Mouse (Mus musculus): ENCODE data around the gene Polr2f. TPM values are rescaled to one million over a fixed set of nuclear protein-coding genes. Genes with fewer than 3 reads are reported as not detected.

The Polr2f gene
- polyA plus RNA-seq, 1 experiment from 2014 or later: 264 TPM

DNA sequence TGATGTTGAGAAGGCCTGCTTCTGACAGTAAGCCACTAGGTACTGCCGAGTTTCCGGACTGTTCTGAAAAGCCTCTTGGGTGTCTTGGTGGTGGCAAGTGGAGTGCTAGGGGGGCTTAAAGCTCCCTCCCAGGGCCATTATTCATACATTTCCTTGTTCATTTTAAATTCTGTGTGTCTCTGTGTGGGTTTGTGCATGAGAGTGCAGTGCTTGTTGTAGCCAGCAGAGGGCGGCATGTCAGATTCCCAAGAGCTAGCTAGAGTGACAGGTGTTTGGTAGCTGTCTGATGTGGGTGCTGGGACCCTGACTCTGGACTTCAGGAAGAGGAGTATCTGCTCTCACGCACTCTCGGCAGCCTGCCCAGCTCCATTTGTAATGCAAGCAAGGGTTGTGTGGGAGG lies 12.6 kb upstream of the Polr2f start:
- H3K4me3 ChIP-seq (ENCODE audit: low read length): no peak overlapping the region
- 96% methylated on average over 5 of the region's 5 CpGs for WGBS

DNA sequence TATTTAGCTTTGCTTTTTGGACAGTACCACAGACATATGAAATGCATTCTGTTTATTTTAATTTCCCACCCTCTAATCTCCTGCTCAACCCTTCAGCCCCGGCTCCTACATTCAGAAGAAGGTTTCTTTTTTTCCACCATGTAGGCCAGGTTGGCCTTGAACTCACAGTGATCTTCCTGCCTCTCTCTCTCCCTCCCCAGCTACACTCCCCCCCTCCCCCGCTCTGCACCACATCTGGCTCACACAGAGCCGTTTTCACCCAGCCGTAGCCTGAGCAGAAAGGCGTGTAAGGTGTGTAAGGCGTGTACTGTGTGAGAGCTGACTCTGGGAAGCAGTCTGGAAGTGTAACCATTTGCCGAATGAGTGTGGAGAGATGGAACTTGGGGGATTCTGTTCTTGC lies 11.5 kb upstream of the Polr2f start:
- WGBS: 65% methylated on average over 7 of the region's 7 CpGs
- H3K36me3 ChIP-seq (ENCODE audit: insufficient read depth, low read length): peaks cover 64% of the 10 kb centered on the region

More for the DNA sequence above, 12.6 kb upstream of the Polr2f start:
- ATAC-seq (ENCODE audit: low FRiP score, low TSS enrichment): no peak
- H3K4me1 ChIP-seq (ENCODE audit: insufficient read depth, low read length): no peaks in the 10 kb centered on the region
- H3K9me3 ChIP-seq (ENCODE audit: low read length): peaks cover 6% of the 10 kb centered on the region; the same call in 1 of the 2 replicates
- H3K9ac ChIP-seq (replicated peaks; ENCODE audit: low read length): no peak overlapping the region
- H3K36me3 ChIP-seq (ENCODE audit: insufficient read depth, low read length): peaks cover 57% of the 10 kb centered on the region
- no peaks in the 10 kb centered on the region for H3K27me3 ChIP-seq (ENCODE audit: insufficient read depth, low read length)
- no peak overlapping the region for H3K4me2 ChIP-seq (replicated peaks; ENCODE audit: low read depth, low read length)
- H3K27ac ChIP-seq (ENCODE audit: low read length): no peak overlapping the region

DNA sequence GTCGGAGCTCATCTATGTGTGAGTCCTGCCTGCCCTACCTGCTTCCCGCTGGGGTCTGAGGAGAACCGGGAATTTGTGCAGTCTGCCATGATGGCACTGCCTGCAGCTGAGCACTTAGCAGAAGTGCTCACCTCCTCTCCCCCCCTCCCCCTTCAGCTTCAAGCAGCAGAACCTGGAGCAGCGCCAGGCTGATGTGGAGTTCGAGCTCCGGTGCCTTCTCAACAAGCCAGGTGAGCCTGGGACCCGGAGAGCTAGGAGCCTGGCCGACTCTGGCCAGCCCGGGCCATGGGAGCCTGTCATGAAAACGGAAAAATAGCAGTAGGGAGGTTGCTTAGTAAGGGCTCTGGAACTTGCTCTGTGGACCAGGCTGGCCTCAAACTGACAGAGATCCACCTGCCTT lies 10.0 kb upstream of the Polr2f start:
- no peak overlapping the region for H3K27ac ChIP-seq (ENCODE audit: low read length)
- ATAC-seq (ENCODE audit: low FRiP score, low TSS enrichment): no peak
- no peak overlapping the region for H3K4me2 ChIP-seq (replicated peaks; ENCODE audit: low read depth, low read length)
- WGBS: 84% methylated on average over 10 of the region's 10 CpGs
- peaks cover 54% of the 10 kb centered on the region for H3K36me3 ChIP-seq (ENCODE audit: insufficient read depth, low read length)
- no peaks in the 10 kb centered on the region for H3K27me3 ChIP-seq (ENCODE audit: insufficient read depth, low read length)
- peaks cover 6% of the 10 kb centered on the region; the same call in 1 of the 2 replicates for H3K9me3 ChIP-seq (ENCODE audit: low read length)
- H3K4me3 ChIP-seq (ENCODE audit: low read length): no peak overlapping the region
- peaks cover 11% of the 10 kb centered on the region for H3K4me1 ChIP-seq (ENCODE audit: insufficient read depth, low read length)
- H3K9ac ChIP-seq (replicated peaks; ENCODE audit: low read length): no peak overlapping the region

More for the DNA sequence above, 11.5 kb upstream of the Polr2f start:
- Histone ChIP-seq H3K9ac (replicated peaks; ENCODE audit: low read length) (no peak overlapping the region), H3K4me3 (ENCODE audit: low read length) (no peak overlapping the region), H3K4me1 (ENCODE audit: insufficient read depth, low read length) (no peaks in the 10 kb centered on the region), H3K4me2 (replicated peaks; ENCODE audit: low read depth, low read length) (no peak overlapping the region), H3K27ac (ENCODE audit: low read length) (no peak overlapping the region), H3K27me3 (ENCODE audit: insufficient read depth, low read length) (no peaks in the 10 kb centered on the region), H3K9me3 (ENCODE audit: low read length) (peaks cover 6% of the 10 kb centered on the region; the same call in 1 of the 2 replicates)
- ATAC-seq (ENCODE audit: low FRiP score, low TSS enrichment): no peak

DNA sequence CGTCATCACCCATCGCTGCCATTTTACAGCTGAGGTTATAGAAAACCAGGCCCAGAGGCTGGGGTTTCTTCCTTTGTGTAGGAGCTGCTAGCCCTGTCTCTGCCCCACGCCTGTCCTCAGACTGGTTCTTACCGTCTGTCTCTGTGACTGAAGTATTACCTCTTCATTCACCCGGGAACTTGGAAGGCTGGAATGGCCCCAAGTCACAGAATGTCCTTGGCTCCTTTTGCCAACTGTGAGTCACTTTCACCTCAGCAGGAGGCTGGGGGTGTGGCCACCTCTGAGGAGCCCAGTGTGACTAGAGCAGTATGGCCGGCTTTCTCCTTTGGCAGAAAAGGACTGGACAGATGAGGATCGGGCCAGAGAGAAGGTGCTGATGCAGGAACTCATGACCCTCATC lies 9.4 kb upstream of the Polr2f start:
- H3K4me3 ChIP-seq (ENCODE audit: low read length): no peak overlapping the region
- H3K27ac ChIP-seq (ENCODE audit: low read length): no peak overlapping the region
- H3K36me3 ChIP-seq (ENCODE audit: insufficient read depth, low read length): peaks cover 48% of the 10 kb centered on the region
- 0 out of 2 replicates have a peak, but pooled peaks have one; percentile 20 for ATAC-seq (ENCODE audit: low FRiP score, low TSS enrichment)
- peaks cover 18% of the 10 kb centered on the region for H3K4me1 ChIP-seq (ENCODE audit: insufficient read depth, low read length)
- 69% methylated on average over 7 of the region's 7 CpGs for WGBS
- H3K9ac ChIP-seq (replicated peaks; ENCODE audit: low read length): no peak overlapping the region
- no peak overlapping the region for H3K4me2 ChIP-seq (replicated peaks; ENCODE audit: low read depth, low read length)
- peaks cover 6% of the 10 kb centered on the region; the same call in 1 of the 2 replicates for H3K9me3 ChIP-seq (ENCODE audit: low read length)
- H3K27me3 ChIP-seq (ENCODE audit: insufficient read depth, low read length): no peaks in the 10 kb centered on the region

DNA sequence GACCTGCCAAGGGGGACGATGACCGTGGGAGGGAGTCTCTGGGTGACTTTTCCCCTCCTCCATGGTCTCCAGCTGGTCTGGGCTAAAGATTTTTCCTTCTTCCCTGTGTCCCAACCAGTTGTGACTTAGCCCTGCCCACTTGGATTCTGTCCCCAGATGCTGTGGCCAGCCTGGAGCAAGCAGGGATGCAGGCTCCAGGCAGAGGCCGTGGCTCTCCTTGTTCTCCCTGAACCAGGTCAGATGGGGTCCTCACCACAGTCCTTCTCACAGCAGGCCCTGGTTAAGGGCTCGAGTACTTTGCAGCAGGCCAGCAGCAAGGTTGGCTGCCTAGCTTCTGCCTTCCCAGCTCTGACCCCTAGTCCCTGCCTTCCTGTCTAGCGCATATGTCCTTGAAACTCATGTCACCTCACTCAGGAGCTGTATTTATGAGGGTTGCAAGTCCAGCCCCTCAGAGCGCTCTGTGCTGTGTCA lies 7.6 kb upstream of the Polr2f start:
- Histone ChIP-seq H3K36me3 (ENCODE audit: insufficient read depth, low read length) (peaks cover 34% of the 10 kb centered on the region), H3K4me2 (replicated peaks; ENCODE audit: low read depth, low read length) (no peak overlapping the region), H3K4me3 (ENCODE audit: low read length) (no peak overlapping the region), H3K27ac (ENCODE audit: low read length) (no peak overlapping the region), H3K9me3 (ENCODE audit: low read length) (peaks cover 2% of the 10 kb centered on the region; the same call in 1 of the 2 replicates), H3K4me1 (ENCODE audit: insufficient read depth, low read length) (peaks cover 19% of the 10 kb centered on the region), H3K27me3 (ENCODE audit: insufficient read depth, low read length) (no peaks in the 10 kb centered on the region), H3K9ac (replicated peaks; ENCODE audit: low read length) (no peak overlapping the region; the same call in 1 of the 2 replicates)
- ATAC-seq (ENCODE audit: low FRiP score, low TSS enrichment): no peak
- 73% methylated on average over 6 of the region's 6 CpGs for WGBS

DNA sequence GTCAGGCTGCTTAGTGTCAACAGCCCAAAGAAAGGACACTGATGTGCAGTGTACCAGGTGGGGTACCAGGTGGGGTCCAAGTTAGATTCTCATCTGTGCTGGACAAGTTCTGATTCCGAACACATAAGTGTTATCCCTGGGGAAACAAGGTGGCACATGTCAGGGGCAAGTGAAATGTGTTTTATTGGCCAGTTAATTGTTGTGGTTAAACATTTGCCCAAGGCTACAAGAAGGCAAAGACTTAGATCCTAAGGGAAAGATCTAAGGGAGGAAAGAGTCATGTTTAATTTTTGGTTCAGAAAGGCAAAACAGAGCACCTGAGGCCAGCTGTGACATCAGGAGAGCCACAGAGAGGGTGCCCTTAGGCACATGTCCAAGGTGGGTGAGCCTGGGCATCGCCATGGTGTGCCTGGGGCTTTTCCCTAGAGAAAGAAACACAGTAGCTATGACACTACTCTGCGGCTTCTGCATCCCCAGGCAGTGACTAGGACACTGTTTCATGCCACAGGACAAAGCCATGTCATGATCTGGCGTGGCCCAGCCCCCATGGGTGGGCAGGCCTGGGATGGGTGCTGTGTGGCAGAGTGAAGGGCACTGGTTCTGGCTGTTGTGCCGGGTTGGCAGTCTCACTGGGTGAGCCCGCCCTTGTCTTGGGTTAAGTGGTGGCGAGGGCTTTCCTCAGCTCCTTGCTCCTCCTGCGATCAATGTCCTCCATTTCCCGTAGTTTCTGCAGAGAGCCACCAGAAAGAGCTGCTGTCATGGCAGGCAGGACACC lies 6.1 kb upstream of the Polr2f start:
- H3K4me3 ChIP-seq (ENCODE audit: low read length): no peak overlapping the region
- no peaks in the 10 kb centered on the region for H3K9me3 ChIP-seq (ENCODE audit: low read length)
- H3K4me1 ChIP-seq (ENCODE audit: insufficient read depth, low read length): peaks cover 19% of the 10 kb centered on the region
- H3K4me2 ChIP-seq (replicated peaks; ENCODE audit: low read depth, low read length): no peak overlapping the region
- no peak overlapping the region for H3K9ac ChIP-seq (replicated peaks; ENCODE audit: low read length)
- WGBS: 86% methylated on average over 9 of the region's 9 CpGs
- no peaks in the 10 kb centered on the region for H3K27me3 ChIP-seq (ENCODE audit: insufficient read depth, low read length)
- no peak overlapping the region for H3K27ac ChIP-seq (ENCODE audit: low read length)
- no peak for ATAC-seq (ENCODE audit: low FRiP score, low TSS enrichment)
- H3K36me3 ChIP-seq (ENCODE audit: insufficient read depth, low read length): peaks cover 27% of the 10 kb centered on the region

DNA sequence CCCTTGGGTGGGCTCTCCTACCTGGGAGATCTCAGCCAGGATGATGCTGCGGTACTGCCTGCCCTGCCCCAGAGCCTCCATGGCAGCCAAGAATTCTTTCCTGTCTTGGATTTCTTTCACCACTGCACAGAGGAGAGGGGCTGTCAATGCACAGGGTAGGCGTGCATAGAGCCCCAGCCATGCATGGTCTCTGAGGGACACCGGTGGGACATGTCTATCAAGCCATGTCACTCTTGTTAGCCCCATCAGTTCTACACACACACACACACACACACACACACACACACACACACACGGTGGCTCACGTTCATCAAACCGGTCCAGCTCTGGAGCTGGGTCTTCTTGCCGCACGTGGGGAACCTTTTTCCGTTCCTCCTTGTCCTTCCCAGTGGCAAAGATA lies 5.5 kb upstream of the Polr2f start:
- Histone ChIP-seq H3K9ac (replicated peaks; ENCODE audit: low read length) (no peak overlapping the region), H3K4me1 (ENCODE audit: insufficient read depth, low read length) (peaks cover 20% of the 10 kb centered on the region)
- 70% methylated on average over 9 of the region's 9 CpGs for WGBS

DNA sequence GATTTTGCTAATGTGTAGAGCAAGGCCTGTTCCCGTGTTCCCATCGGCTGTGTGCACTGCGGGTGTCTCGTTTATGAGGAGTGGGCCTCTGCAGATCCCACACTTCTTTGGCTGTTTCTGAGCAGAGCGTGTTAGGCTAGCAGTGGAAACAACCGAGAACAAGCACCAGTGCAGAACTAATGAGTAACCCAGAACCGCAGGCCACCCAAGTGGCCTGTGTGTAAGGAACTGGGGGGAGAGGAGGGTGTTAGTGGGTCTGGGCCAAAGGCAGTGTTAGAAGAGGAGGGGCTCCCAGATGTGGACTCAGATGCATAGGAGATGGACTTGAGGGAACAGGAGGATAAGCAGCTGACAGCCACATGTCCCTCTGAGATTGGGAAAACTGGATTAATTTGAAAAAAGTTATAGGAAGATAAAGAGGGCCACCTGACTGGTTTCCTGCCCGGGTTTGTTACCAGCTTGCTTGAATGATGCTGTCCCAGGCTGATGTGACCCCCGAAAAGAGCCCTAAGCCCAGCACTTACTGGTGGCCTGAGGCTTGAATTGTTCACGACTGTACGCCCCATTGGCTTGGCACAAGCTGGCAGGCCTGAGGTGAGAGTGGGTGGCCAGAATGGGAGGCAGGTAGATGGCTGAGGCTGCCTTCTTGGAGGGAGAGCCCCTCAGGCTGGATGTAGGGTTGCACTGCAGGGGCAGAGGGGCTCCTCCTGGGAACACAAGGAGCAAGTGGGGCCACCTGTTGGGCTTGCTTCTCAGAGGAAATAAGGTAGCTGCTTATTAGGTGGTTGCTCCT lies 4.8 kb upstream of the Polr2f start:
- no peaks in the 10 kb centered on the region for H3K9me3 ChIP-seq (ENCODE audit: low read length)
- WGBS: 52% methylated on average over 11 of the region's 11 CpGs
- H3K27ac ChIP-seq (ENCODE audit: low read length): peak overlapping the region; percentile 6; the same call in 1 of the 2 replicates
- peak; percentile 57; the same call in 1 of the 2 replicates for ATAC-seq (ENCODE audit: low FRiP score, low TSS enrichment)
- H3K36me3 ChIP-seq (ENCODE audit: insufficient read depth, low read length): peaks cover 15% of the 10 kb centered on the region
- H3K4me1 ChIP-seq (ENCODE audit: insufficient read depth, low read length): peaks cover 23% of the 10 kb centered on the region
- no peak overlapping the region for H3K4me3 ChIP-seq (ENCODE audit: low read length)
- H3K4me2 ChIP-seq (replicated peaks; ENCODE audit: low read depth, low read length): no peak overlapping the region
- no peaks in the 10 kb centered on the region for H3K27me3 ChIP-seq (ENCODE audit: insufficient read depth, low read length)
- H3K9ac ChIP-seq (replicated peaks; ENCODE audit: low read length): no peak overlapping the region

More for the DNA sequence above, 5.5 kb upstream of the Polr2f start:
- Histone ChIP-seq H3K36me3 (ENCODE audit: insufficient read depth, low read length) (peaks cover 21% of the 10 kb centered on the region), H3K4me2 (replicated peaks; ENCODE audit: low read depth, low read length) (no peak overlapping the region), H3K27ac (ENCODE audit: low read length) (0 out of 2 replicates have a peak overlapping the region, but pooled peaks have one; percentile 6), H3K9me3 (ENCODE audit: low read length) (no peaks in the 10 kb centered on the region), H3K27me3 (ENCODE audit: insufficient read depth, low read length) (no peaks in the 10 kb centered on the region), H3K4me3 (ENCODE audit: low read length) (no peak overlapping the region)
- 0 out of 2 replicates have a peak, but pooled peaks have one; percentile 19 for ATAC-seq (ENCODE audit: low FRiP score, low TSS enrichment)

DNA sequence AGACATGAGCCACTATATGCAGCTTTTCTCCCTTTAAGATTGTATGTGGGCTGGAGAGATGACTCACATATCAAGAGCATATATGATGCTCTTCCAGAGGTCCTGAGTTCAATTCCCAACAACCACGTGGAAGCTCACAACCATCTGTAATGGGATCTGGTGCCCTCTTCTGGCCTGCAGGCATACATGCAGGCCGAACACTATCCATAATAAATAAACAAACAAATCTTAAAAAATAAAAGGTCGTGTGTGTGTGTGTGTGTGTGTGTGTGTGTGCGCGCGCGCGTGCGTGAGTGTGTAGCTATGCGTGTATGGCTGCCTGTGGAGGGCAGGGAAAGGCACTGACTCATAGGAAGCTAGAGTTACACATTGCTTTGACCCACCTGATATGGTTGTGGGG lies 1.2 kb upstream of the Polr2f start:
- 62% methylated on average over 10 of the region's 10 CpGs for WGBS
- H3K4me2 ChIP-seq (replicated peaks; ENCODE audit: low read depth, low read length): no peak overlapping the region
- peaks cover 35% of the 10 kb centered on the region for H3K4me1 ChIP-seq (ENCODE audit: insufficient read depth, low read length)
- H3K4me3 ChIP-seq (ENCODE audit: low read length): no peak overlapping the region
- no peak overlapping the region for H3K27ac ChIP-seq (ENCODE audit: low read length)
- peaks cover 7% of the 10 kb centered on the region for H3K36me3 ChIP-seq (ENCODE audit: insufficient read depth, low read length)
- H3K27me3 ChIP-seq (ENCODE audit: insufficient read depth, low read length): no peaks in the 10 kb centered on the region
- H3K9me3 ChIP-seq (ENCODE audit: low read length): no peaks in the 10 kb centered on the region
- ATAC-seq (ENCODE audit: low FRiP score, low TSS enrichment): no peak
- H3K9ac ChIP-seq (replicated peaks; ENCODE audit: low read length): no peak overlapping the region
